In genomic region chr8:111765616-111766015, GRCm38 (mm10) we compare ENCODE assay signal across 21 mouse cellular contexts. TPM values are rescaled to one million over a fixed set of nuclear protein-coding genes. Genes with fewer than 3 reads are reported as not detected.
"Had no signal": no experiment of that assay in that cellular context is flagged by ENCODE, and none has a peak within 500 bp of the region (broad histone marks: within the 10 kb centered on the region; RNA-seq: fewer than 3 reads in every experiment).

No protein-coding gene starts in this region.

- ATAC-seq: lung, postnatal 0 days; midbrain, embryonic 16.5 days had no signal

- H3K27me3 ChIP-seq: lung, embryonic 15.5 days; midbrain, embryonic 12.5 days; neural tube, embryonic 13.5 days; neural tube, embryonic 15.5 days had no signal

- H3K9me3 ChIP-seq: lung, embryonic 15.5 days; midbrain, embryonic 10.5 days; midbrain, embryonic 12.5 days; neural tube, embryonic 13.5 days; neural tube, embryonic 15.5 days had no signal

- DNase-seq: lung, adult 2 months; lung, postnatal 4 days; midbrain, embryonic 14.5 days; retina, postnatal 1 day; right cerebral cortex, adult 18-20 months; right cerebral cortex, postnatal 25 days; right cerebral cortex, postnatal 4 days; spleen, adult 18-20 months; thymus, adult 18-20 months; thymus, postnatal 14 days; thymus, postnatal 36 days had no signal

- H3K4me3 ChIP-seq: lung, embryonic 15.5 days; midbrain, embryonic 10.5 days; midbrain, embryonic 12.5 days; myocyte; neural tube, embryonic 13.5 days; neural tube, embryonic 15.5 days had no signal

RNA-seq across cellular contexts. Expression of gene Bcar1, which starts 22.0 kb away (rescaled TPM):
- total RNA-seq: megakaryocyte, adult 5-6 weeks; megakaryocyte-erythroid progenitor cell, adult 5-6 weeks had no signal
